Mouse (Mus musculus) layer of hippocampus, adult 9-11 months (tissue): Measurements from ENCODE around the gene Gpr61.

Experiments
- DNase-seq: peaks from one replicate; pipeline ENCODE4 v3.0.0; 2022

Gpr61 gene

DNA sequence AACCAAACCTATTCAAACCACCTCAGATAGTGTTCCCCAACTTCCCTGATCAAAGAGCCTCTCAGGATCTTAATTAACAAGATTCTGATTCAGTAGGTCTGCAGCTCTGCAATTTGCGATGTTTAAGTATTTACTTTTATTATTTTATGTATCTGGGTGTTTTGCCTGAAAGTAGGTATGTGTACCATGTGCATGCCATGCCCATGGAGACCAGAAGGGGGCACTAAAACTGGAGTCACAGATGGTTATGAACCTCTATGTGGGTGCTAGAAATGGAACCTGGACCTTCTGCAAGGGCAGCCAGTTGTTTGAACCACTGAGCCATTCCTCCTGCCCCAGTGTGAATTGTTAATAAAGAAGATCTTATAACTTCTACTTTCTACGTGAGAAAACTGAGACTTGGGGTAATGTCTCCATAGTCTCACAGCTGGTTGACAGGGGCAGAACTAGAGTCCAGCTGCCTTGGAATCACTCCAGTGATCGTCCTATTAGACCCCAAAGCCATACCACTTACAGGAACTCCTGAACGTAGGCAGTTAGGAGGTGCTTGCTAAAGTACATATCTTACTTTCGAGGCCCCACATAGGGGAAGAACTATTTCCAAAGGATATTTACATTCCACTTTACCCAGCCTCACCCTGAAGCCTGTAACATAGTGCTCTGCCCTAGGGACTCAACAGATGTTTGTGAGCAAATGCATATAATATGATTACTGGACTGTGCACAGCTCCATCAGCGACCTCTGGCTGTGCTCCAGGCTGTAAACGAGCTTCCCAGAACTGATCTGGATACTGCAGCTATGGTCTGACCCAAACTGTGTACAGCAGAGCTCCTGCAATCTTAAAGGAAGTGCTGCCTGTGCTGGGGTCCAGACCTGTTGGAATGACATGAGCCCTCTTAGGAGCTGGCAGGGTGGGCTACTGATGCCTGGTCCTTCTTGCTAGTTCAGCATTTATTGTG, 24.4 kb upstream of the Gpr61 start:
- no peak for DNase-seq

DNA sequence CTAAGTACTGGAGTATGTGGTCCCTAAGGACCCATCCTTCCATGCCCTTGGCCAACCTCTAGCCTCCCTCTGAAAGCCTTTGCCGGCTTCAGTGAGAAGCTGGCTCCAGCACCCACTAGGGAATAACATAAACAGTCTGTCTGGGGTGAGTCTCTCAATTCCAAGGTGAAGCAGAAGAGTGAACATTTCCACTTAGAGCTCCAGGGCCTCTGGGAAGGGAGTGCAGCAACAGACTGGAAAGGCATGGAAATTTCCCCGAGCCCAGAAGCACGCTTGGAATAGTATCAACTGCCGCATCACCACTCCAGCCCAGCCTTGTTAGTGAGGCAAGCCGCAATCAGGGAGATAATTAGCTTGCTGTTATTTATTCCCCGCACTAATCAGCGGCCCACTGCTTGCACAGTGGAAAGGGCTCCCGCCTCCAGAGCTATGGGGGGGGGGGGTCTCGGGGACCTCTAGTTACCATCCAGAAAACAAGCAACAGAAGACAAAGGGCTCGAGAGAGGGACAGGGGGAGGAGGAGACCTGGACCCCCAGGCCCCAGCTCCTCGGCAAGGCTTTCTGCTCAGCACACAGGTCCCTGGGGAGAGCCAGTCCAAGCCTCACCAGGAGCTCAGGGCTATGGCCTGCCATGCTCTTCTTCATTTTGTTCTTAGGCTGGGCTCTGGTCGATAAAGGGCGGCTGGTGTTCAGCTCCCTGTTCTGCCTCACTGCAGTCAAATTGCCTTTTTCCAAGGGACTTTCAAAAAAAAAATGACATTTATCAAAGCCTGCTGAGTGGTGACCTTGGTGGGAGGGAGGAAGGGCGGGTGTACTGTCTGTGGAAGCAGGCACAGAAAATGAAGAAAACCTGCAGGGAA, 20.2 kb upstream of the Gpr61 start:
- DNase-seq: peak; percentile 85

DNA sequence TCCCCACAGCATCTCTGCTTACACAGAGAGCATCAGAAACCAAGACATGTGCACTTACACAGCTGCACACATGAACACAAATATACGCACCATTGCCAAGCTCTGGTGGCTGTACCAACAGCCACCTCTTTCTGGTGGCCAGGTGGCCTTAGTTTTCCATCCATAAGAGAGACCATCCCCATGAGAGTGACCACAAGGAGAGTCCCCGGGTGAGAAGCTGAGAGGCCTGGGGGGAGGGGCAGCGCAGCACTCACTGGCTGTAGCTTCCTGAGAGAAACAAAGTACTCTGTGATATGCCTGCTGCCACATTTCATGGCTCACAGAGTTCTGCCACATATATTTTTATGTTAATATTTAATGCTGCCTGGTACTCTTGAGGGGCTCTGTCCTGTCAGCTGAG, 14.5 kb upstream of the Gpr61 start:
- DNase-seq: no peak

DNA sequence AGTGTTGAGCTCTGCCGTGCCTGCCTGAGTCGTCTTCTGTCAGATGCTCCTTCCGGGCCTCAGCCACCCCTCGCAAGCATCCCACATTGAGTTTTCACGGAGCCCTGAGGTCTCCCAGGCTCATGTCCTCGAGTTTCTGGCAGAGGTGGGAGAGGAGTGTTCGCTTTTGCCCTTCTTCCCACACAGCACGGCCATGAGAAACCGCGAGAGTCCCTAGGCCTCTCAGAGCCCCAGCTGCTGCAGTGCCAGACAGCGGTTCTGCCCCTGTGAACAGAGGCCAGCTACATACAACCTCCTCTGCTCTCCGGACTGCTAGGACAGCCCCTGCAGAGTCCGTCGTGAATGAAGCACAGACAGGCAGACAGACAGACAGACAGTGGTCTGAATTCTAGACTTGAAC, 12.8 kb upstream of the Gpr61 start:
- DNase-seq: no peak

DNA sequence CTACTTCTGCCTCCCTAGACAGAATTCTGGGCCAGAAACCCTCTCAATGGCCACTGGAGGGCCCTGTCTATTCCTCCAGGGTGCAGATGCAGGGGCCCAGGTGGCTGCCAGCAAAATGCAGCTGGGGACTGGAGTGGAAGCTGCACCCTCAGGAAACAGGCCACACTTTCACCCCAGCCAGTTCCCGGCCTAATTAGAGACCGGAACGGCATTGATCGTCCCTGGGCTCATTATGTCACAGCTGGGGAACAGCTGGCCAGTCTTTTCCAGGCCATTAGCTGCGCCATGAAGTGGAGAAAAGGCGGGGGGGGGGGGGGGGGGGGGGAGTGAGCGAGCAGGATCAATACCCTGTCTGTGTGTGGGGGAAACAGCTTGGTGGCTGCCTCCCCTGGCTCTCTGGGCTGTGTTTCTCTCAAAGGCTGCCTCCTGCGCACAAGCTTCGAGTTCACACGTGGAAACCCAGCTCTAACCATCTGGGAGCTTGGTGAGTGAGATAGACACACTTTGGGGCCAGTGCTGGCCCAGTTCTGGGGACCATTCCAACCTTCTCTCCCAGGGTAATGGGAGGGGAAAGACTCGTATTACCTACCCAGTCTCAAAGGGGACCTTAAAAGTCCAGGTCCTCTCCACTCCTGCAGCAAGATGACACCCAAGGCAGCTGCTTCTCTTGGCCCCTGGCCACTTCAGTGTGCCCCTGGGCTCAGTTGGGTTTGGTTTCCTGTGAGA, 12.0 kb upstream of the Gpr61 start:
- DNase-seq: peak; percentile 82

DNA sequence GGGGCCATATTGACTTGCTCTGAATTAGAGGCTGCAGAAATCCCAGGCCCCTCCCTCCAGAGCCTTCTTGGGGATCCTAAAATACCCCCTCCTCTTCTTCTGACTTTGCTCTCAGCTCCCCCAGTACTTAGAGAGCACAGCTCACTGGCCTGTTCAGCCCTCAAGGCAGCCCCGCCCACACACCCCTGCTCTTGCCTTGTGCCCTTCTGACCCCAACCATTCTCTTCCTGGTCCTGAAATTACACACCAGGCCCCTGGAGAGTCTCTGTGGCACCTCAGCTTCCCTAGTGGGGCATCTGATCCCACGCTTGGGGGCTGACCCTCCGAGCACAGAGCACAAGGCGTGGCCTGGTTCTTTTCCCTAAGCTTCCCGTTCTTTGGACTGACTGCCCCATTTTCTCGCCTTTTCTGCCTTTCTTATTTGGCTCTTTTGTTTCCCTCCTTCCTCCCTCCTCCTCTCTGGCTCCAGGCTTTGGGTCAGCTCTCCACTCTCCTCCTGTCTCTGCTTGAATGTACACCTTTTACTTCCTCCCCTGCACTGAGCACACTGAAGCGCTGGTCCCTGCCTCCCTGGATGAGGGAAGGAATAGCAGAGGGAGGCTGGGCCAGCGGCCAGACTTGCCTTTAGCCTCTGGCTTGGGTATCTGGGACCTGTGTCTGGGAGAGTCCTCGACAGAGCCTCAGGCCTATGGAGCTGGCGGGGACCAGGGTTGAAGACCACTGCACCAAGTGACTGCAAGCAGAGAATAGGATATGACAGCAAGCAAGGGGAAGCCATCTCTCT, 11.0 kb upstream of the Gpr61 start:
- no peak for DNase-seq

DNA sequence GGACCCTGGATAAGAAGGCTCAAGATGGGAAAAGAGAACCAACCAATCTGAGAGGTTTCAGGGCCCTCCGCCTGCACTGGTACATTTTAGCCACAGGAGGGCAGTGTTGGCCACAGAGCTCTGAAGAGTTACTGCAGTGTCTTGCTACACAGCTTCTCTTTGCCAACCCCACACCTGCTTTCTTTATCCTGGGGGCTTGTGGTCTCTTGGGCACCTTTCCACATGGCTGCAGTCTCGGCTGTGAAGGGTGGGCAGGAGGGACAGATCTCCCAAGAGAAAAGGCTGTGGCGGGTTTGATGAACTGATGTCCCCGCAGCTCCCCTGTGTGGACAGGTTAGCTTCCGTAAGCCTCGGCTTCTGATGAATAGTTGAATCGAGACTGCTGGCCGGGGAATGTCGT, 10.1 kb upstream of the Gpr61 start:
- DNase-seq: peak; percentile 66

DNA sequence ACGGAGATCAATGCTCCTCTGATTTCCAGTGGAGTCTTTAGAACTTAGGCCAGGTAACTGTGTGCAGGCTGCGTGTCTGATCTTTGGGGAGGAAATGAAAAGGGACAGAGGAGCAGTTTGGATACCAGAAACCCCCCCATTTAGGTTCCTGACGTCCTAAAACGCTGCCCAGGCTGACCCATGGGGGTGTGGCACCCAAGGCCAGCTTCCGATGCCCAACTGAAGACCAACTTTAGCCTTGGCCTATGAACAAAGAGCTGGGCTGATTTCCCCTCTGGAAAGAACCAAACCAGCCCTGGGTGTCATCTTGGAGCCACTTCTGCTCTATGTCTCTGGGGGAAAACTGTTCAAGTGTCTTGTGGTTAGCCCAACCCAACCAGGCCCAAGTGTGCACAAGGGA, 9.4 kb upstream of the Gpr61 start:
- DNase-seq: no peak

DNA sequence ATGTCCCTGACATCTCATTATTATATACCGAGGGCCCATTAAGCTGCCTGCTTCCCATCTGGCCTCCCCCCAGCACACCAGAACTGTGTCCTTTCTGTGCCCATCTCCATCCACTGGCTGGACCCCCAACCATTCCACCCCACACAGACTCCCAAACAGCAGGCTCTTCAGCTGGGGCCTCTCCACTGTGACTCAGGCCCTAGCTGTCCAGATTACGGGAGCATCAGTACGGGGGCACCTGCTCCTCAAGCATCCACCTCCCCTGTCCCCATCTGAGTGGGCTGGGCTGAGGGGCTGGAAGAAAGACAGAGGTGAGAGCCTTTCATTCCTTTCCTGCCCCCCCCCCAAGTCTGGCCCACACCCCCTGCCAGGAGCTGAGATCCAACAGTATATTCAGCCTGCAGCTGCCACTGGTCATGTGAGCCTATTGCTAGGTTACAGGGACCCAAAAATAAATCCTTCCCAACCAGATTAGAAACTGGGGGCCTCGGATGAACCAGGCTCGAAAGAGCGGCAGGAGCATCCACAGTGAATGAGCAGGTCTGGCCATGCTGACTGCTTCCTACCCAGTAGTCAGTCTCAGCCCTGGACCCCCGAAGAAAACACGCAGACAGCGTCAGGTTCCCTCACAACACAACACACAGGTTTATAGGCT, 3.8 kb upstream of the Gpr61 start:
- DNase-seq: peak; percentile 87

DNA sequence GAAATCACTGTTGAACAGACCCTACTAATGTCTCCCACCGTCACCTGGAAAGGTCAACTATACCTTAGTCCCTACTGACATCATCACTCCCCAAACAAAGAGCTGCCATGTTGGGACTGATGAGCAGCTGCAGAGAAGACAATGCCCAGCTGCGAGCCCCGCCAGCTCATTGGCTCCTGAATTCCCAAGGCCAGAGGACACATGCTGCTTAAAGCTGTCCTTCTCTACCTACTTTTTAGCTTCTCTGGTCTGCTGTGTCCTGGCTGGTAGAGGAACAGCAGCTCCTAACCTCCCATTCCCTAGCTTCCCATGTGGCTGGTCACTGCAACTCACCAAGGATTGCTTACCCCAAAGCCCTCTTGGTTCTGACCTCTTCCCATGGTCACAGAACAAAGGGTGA, 2.4 kb downstream of the Gpr61 start:
- no peak for DNase-seq

DNA sequence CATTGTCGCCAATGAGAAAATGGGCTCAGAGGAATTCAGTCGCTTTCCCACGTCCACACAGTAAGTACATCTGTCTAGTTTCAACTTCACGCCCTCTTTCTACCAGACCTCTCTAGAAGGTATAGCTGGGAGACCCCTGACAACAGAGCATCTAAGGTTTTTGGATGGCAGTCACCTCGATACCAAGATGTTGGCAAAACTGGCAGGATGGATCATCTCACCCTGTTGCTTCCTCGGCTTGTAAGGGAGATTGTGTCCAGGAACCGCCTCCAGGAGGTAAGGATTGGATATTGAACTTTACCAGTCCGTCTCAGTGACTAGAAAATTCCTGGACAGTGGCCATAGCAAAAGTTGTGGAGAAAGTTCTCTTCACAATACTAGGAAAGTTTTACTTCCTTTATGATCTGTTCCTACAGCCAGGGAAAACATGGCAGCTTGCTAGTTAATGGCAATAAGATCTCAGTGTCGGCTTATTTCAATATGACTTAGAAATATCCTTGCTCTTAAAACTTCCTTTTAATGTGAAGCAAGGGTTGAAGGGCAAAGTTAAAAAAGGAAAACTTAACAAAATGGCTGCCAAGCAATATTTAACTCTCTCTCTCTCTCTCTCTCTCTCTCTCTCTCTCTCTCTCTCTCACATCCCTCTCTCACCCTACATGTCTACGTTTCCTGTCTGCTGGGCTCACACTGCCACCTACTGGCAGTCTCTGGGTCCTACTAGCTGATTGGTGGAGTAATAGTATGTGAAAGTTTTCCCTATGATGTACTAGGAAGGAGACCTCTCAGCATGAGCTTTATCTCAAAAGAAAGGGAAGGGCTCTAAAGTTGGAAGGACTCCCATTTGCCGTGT, 7.1 kb downstream of the Gpr61 start:
- DNase-seq: peak; percentile 88

DNA sequence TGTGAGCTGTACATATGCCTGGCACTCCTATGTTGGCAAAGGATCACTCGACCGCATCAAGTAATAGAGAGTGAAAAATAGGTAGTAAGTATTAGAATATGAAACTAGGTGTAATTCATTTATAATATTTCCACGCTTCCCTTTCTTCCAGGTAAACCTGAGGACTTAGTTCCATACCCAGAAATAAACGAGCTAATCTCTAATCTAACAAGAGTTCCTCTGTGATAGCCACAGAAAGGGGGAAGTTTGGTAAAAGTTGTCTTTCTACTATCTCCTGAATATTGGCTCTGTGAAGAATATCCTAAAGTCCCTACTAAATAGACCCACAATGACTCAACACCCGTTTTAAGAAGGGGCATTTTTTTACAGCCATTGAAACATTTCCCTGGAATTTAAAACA, 8.0 kb downstream of the Gpr61 start:
- no peak for DNase-seq

DNA sequence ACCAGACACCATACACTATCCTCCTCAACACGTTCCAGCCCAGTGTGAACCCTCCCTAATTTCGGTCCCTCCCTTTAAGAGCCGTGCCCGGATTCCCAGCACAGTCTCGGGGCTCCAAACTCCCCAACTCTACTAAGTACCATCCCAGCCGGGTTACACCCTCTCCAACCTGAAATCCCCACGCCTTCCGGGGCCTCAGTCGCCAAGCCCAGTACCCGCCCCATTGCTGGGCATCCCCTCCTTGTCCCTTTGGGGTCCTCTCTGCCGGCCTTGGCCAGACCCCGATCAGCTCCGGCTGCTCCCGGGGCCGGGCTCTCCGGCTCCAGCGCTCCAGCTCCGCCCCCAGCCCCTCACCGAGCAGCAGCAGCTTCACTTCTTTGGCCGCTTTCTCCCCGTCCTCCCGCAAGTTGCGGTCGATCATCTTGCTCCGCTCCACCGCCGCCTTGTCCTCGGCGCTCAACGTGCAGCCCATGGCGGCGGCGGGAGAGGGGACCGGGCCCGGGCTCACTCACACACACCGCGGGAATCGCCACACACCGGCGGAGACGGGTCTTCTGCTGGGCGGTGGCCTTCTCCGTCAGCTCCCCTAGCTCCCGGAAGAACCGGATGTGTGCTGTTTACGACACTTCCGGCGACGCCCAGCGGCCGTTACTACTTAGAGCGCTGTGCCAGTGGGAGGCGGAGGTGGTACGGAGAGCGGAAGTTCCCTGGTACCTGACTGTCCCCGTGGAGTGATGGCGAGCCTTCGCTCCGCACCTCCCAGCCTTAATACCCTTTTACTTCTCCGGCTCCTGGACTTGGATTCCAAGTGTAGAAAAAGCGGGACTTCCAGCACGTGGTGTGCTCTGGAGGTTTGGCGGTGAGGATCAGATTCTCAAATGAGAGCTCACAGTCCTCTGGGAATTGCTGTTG, 8.9 kb downstream of the Gpr61 start, which contains the start of gene Gnai3:
TSS of gene Gnai3 (minus strand) at position 613 of the 912 bp plus-strand sequence.
- DNase-seq: peak; percentile 92

DNA sequence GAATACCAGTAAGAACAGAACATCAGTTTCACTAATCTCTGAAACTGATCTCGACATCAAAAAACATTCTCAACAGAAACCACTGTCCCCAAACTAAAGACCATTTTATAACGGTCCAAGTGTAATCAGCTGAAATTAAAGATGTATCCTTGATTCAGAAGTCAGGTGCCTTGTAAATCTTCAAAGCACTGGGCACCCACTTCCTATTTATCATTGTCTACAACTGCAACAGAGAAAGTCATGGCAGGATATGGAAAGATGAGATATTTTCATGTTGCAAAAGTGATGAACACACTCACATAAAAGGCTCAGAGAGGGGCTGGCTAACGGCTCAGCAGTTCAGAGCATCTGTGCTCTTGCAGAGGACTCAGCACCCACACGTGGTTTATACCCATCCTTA, 13.9 kb downstream of the Gpr61 start:
- no peak for DNase-seq

DNA sequence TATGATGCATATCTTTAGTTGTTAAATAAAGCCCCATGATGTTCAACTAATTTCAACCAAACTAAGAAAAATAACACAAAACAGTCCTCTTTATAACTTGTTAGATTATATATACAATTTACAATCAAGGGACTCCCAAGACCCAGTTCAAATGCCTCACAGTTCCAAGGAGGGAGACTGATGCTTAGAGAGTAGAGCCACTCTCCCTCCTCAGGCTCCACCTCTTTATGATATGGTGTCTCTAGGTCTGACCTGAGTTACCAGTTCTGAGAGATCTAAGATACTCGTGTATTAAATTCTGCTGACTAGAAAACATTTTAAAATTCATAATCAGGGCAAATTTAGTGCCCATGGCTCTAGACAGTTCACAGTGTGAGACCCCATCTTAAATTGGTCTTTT, 15.6 kb downstream of the Gpr61 start:
- no peak for DNase-seq

DNA sequence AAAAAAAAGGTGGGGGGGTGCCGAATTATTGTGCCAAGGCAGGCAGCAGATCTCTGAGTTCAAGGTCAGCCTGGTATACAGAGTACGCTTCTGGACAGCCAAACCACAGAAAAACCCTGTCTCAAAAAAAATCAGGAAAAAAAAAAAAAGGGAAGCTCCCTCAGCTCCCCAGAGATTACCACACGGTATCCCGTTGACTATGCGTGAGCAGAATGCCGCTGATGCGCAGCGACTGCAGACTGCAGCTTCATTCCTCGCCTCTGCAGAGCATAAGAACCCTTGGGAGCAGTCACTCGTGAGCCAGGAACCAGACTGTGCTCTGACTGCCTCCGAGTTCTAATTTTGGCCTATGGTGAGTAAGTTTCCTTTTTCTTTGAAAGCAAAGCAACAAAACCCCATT, 20.0 kb downstream of the Gpr61 start:
- DNase-seq: peak; percentile 64

DNA sequence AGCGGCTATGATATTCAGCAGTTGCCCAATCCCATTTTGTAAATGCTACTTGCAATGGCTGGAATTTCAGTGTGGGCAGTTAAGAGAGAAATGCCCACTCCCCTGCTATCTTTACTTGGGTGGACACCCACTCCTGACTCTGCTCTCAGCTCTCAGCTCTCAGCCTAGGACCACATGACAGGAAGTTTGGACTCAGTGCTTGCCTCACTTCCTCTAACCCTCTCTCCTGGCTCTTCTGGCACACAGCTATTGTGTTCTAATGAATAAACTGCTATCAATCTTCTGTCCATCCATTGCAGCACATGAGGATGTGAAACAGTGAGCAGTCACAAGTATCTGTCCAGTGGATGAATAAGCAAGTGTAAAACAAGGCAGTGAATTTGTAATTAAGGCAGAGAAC, 22.2 kb downstream of the Gpr61 start:
- DNase-seq: no peak

DNA sequence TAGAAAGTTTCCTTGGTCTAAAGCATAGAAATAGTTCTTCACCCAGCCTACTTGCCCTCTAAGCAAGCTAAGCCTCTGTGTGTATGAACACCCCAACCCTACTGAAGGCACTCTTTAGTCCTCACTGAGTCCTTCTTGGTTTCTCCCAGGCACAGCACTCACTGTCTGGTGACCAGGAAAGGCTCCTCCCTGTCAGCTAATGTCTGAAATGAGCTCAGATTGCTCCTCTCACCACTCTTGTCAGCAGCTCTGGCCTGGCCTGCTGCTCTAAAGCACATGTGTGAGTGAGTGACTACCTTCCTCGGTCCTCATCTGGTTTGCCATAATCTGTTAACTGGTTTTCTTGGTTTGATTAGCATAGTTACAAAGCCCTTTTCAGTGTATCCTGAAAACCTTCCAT, 22.9 kb downstream of the Gpr61 start:
- DNase-seq: no peak

DNA sequence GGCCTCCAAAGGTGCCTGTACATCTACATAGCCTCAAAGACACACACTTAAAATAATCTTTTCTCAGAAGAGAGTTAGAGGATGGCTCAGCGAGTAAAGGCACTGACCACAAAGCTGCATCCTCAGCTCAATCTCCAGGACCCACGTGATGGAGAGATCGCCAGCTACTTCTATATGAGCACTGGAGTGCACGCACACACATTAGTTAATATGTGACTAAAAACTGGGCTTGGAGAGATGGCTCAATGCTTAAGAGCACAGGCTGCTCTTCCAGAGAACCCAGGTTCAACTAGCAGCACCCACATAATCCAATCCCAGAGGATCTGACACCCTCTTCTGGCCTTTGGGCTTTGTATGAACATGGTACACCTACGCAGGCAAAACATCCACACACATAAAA, 23.5 kb downstream of the Gpr61 start:
- DNase-seq: no peak

DNA sequence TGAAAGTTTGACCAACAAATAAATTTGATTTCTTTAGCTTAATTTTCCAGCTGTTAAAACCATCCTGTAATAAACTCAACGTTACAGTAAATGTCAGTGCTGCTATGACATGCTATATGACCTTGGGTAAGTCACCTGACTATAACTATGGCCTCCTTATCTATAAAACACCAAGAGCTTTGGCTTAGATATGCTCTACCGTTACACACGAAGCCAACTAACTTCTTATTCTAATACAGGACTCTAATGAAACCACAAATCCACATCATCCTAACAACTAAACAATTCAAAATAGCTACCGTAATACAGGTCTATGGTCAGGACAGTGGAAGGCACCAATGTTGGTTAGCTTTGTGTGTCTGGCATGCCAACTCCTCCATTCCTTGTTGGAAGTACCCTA, 24.9 kb downstream of the Gpr61 start:
- DNase-seq: no peak
